Mouse (Mus musculus) kidney, postnatal 0 days (tissue): Measurements from ENCODE around the gene Akap7. TPM values are rescaled to one million over a fixed set of nuclear protein-coding genes. Genes with fewer than 3 reads are reported as not detected.
"Not testable (repeated sequence)": the region's sequence is repeated elsewhere in the genome, so short reads cannot be mapped to it uniquely, and the experiment has no call there.

Experiments
- ATAC-seq: fragments of 200-750 bp; cut with Nextera tagmentation; replicated peaks from 2 replicates; pipeline ENCODE4 v1.8.0; 2017; ENCODE audit warnings: low read depth, moderate number of reproducible peaks, moderate TSS enrichment, moderate library complexity; ENCODE audit not compliant: low FRiP score
- DNase-seq: peaks from one replicate; pipeline ENCODE4 v3.0.0-alpha.2; 2016; ENCODE audit warnings: low spot score
- H3K27ac ChIP-seq: fragments of 300-500 bp; sonication (generic); 2 replicates; pipeline ENCODE4 v1.5.1; 2014; ENCODE audit warnings: mild to moderate bottlenecking
- H3K27me3 ChIP-seq: fragments of 300-500 bp; sonication (generic); 2 replicates; pipeline ENCODE4 v1.6.1; 2014; ENCODE audit warnings: low read length, mixed read lengths; ENCODE audit not compliant: insufficient read depth
- H3K36me3 ChIP-seq: fragments of 300-500 bp; sonication (generic); 2 replicates; pipeline ENCODE4 v1.6.1; 2014; ENCODE audit warnings: low read length, mixed read lengths; ENCODE audit not compliant: insufficient read depth
- H3K4me1 ChIP-seq: fragments of 300-500 bp; sonication (generic); replicated peaks from 2 replicates; pipeline ENCODE4 v1.6.1; 2014; ENCODE audit warnings: antibody characterized with exemption, low read length, mixed read lengths; ENCODE audit not compliant: insufficient read depth
- H3K4me2 ChIP-seq: fragments of 300-500 bp; sonication (generic); 2 replicates; pipeline ENCODE4 v1.6.1; 2014; ENCODE audit warnings: mild to moderate bottlenecking, low read length, moderate library complexity, mixed read lengths
- H3K4me3 ChIP-seq: fragments of 300-500 bp; sonication (generic); replicated peaks from 2 replicates; pipeline ENCODE4 v1.5.1; 2014; ENCODE audit warnings: low read depth, low read length
- H3K9ac ChIP-seq: fragments of 300-500 bp; sonication (generic); 2 replicates; pipeline ENCODE4 v1.6.1; 2014; ENCODE audit warnings: low read depth, low read length
- H3K9me3 ChIP-seq: fragments of 300-500 bp; sonication (generic); replicated peaks from 2 replicates; pipeline ENCODE4 v1.6.1; 2016; ENCODE audit warnings: low read length, inconsistent platforms, mixed read lengths
- CTCF ChIP-seq: IDR thresholded peaks from 2 replicates; pipeline ENCODE4 v1.5.1; 2016; ENCODE audit warnings: antibody characterized with exemption, low read depth, mild to moderate bottlenecking, moderate library complexity
- WGBS: fragments of 180-500 bp; shearing (Covaris S2); extraction: QIAGEN DNeasy Blood & Tissue Kit; methylation state at CpG from one replicate; pipeline ENCODE4 v1.1.7; 2014; 5-methylcytosine and 5-hydroxymethylcytosine counted together
- polyA plus RNA-seq: library from polyadenylated mRNA; unstranded; fragments of >200 nt; fragmentation: Nextera tagmentation; extraction: Ambion mirVana; gene quantifications from 2 replicates; pipeline ENCODE4 v1.2.1, GENCODE M21; 2015

Akap7 gene
- polyA plus RNA-seq, 1 experiment from 2014 or later, result 40.3 TPM

- H3K27me3 ChIP-seq, result no peaks in the 10 kb centered on the region
- DNase-seq (no peak), ATAC-seq (no peak)
- no peak overlapping the region for H3K9ac ChIP-seq
- H3K36me3 ChIP-seq, result no peaks in the 10 kb centered on the region
- no peak overlapping the region for H3K4me3 ChIP-seq
- WGBS, result 80% methylated on average over 12 of the region's 12 CpGs
- no peaks in the 10 kb centered on the region for H3K9me3 ChIP-seq
- H3K4me2 ChIP-seq, result no peak overlapping the region
- peaks cover 6% of the 10 kb centered on the region for H3K4me1 ChIP-seq
- H3K27ac ChIP-seq, result no peak overlapping the region
- TF ChIP-seq CTCF, result no peak
Measured at GRCm38 (mm10) chr10:25198575-25198974, 109.1 kb downstream of the Akap7 start.

DNA sequence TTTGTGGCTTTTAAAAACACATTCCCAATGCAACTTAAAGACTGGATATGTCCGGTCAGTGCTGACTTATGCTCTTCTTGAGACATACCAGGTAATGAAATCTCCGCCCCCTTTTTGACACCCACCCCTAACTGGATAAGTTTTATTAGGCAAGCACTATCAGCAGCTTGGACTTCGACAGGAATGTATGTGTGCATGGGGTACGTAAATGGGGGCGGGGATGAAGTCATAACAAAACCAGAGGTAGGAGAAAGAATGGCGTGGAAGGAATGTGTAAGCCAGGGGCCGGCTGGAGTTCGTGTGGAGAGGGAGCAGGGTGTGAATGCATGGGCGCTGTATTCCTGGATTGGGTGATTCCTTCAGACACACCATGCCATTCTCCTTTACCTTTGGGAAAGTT lies 109.6 kb downstream of the Akap7 start:
- H3K4me3 ChIP-seq, result no peak overlapping the region
- no peak overlapping the region for H3K27ac ChIP-seq
- no peak overlapping the region for H3K9ac ChIP-seq
- no peak; the same call in 1 of the 2 replicates for ATAC-seq
- H3K27me3 ChIP-seq, result no peaks in the 10 kb centered on the region
- H3K4me2 ChIP-seq, result no peak overlapping the region
- 67% methylated on average over 9 of the region's 9 CpGs for WGBS
- TF ChIP-seq CTCF, result no peak
- no peak for DNase-seq
- peaks cover 6% of the 10 kb centered on the region for H3K4me1 ChIP-seq
- no peaks in the 10 kb centered on the region for H3K9me3 ChIP-seq
- H3K36me3 ChIP-seq, result no peaks in the 10 kb centered on the region

DNA sequence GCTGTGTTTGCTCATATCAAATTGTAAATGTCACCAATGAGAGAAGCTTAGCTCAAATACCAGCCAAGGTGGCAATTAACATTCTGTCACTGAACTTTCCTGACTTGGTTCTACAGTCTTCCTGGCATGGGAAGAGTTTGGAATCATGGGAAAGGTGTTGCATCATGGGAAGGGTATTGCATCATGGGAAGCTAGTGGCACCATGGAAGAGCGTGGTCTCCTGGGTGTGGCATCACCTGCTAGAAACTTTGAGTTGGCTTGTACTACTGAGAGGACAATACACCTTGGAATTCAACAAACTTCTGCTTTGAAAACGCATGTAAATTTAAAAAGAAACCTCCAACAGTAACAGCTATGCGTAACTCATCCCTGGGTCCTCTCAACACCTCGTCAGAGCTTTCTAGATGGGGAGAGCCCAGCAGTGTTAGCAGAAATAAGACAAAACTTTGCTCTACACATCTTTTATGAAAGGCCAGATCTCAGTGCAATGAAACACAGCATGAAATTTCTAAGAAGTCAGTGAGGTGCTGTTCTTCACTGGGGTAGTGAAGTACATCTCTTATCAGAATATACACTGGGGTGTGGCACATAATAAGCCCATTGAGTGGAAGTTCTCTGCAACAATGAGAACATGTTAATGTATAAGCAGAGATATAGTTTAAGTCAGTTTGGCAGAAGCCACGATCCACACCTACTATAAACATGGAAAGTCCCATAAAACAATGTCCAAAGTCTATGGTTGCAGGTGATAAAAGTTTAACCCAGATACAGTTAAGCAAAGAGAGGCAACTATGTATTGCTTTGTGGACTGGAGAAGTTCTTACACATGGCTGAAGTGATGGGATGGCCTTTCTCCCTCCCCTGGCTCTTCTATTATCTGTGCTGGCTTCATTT lies 115.2 kb downstream of the Akap7 start:
- Histone ChIP-seq H3K36me3 (no peaks in the 10 kb centered on the region), H3K4me3 (no peak overlapping the region), H3K9me3 (no peaks in the 10 kb centered on the region), H3K4me2 (no peak overlapping the region), H3K27me3 (no peaks in the 10 kb centered on the region), H3K27ac (no peak overlapping the region), H3K4me1 (peaks cover 6% of the 10 kb centered on the region; the same call in 1 of the 2 replicates), H3K9ac (no peak overlapping the region)
- TF ChIP-seq CTCF, result no peak
- 82% methylated on average over 5 of the region's 5 CpGs for WGBS
- DNase-seq (no peak), ATAC-seq (no peak)

DNA sequence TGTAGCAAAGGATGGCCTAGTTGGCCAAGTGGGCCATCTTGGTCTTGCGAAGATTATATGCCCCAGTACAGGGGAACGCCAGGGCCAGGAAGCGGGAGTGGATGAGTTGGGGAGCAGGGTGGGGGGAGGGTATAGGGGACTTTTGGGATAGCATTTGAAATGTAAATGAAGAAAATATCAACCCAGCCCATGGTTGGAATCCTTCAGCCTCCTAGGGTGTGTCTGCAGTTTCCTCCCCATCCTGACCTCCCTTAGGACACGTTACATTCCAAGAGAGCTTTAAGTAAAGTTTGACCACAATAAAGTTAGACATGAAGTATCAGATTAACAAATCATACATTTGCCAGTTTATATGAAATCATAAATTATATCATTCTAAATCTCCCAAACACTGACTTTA lies 116.5 kb downstream of the Akap7 start:
- H3K27me3 ChIP-seq, result no peaks in the 10 kb centered on the region
- H3K9me3 ChIP-seq, result no peaks in the 10 kb centered on the region
- TF ChIP-seq CTCF, result no peak
- H3K4me2 ChIP-seq, result no peak overlapping the region
- WGBS, result 88% methylated on average over 4 of the region's 4 CpGs
- DNase-seq (no peak), ATAC-seq (no peak)
- no peaks in the 10 kb centered on the region for H3K4me1 ChIP-seq
- H3K4me3 ChIP-seq, result no peak overlapping the region
- H3K36me3 ChIP-seq, result no peaks in the 10 kb centered on the region
- no peak overlapping the region for H3K9ac ChIP-seq
- no peak overlapping the region for H3K27ac ChIP-seq

DNA sequence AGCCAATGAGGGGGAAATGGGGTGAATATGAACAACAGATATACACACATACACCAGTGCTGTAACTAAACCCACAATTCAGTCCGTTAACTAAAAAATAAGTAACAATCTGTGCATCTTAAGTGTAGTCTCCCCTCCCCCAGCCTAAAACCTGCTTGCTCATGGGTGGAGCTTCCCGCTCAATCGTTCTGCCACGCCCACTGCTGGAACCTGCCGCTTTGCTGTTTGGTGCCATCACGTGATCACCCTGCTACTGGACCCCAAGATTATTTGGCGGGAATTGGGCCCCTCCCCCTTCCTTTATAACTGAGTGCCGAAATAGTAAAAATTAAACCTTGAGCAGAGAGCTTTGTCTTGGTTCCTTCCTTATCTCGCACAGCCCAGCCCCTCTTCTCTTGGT lies 121.4 kb downstream of the Akap7 start:
- 65% methylated on average over 9 of the region's 9 CpGs for WGBS
- H3K36me3 ChIP-seq, H3K4me2 ChIP-seq, H3K4me3 ChIP-seq, H3K9me3 ChIP-seq, DNase-seq, H3K4me1 ChIP-seq, H3K27ac ChIP-seq, H3K27me3 ChIP-seq, H3K9ac ChIP-seq, ATAC-seq: not testable (repeated sequence)

DNA sequence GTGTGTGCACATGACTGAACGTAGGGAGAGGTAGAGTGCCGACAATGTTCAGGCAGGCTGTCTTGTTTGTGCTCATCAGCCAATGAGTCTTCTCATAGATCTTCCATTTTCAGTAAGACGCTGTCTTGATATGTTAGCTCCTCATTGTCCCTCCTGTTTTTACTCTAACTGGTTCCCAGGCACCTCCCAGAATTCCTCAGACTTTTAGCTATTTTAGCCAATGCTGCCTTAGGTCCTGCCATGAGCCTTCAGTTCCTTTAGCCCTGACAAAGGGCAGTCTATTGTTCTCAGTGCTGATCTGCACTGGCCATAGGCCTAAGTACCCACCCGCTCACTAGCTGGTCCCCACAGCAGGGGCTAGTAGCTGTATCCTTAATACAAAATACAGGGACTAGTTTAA lies 122.0 kb downstream of the Akap7 start:
- ATAC-seq, result no peak

More for the DNA sequence above, 122.0 kb downstream of the Akap7 start:
- WGBS, result 93% methylated on average over 4 of the region's 4 CpGs
- Histone ChIP-seq H3K4me2 (no peak overlapping the region), H3K27ac (no peak overlapping the region), H3K4me1 (no peaks in the 10 kb centered on the region), H3K9me3 (no peaks in the 10 kb centered on the region), H3K27me3 (no peaks in the 10 kb centered on the region), H3K4me3 (no peak overlapping the region), H3K36me3 (no peaks in the 10 kb centered on the region), H3K9ac (no peak overlapping the region)
- no peak for TF ChIP-seq CTCF
- no peak for DNase-seq
